Mouse (Mus musculus) thymus, adult 2 months (tissue): ENCODE data around the gene Hgd.

Experiments used
- CTCF ChIP-seq: fragments of 200-500 bp; IDR thresholded peaks from 2 replicates; pipeline ENCODE4 v1.5.1; 2012; ENCODE audit warnings: mild to moderate bottlenecking, control low read depth, low read length, moderate library complexity, borderline replicate concordance; ENCODE audit not compliant: control insufficient read depth, poor library complexity, insufficient read depth; ENCODE audit errors: extremely low read depth
- POLR2A ChIP-seq: fragments of 200-500 bp; IDR thresholded peaks from 2 replicates; pipeline ENCODE4 v1.6.1; 2012; ENCODE audit warnings: mild to moderate bottlenecking, low read length, control low read depth, moderate library complexity; ENCODE audit not compliant: control insufficient read depth, poor library complexity, insufficient read depth; ENCODE audit errors: extremely low read depth

GRCm38 (mm10) chr16:37581901-37582300 is 1.9 kb downstream of the Hgd start:
- TF ChIP-seq CTCF: no peak
- no peak for TF ChIP-seq POLR2A
